Mouse (Mus musculus) stomach, embryonic 15.5 days (tissue): ENCODE data around the gene Ugt1a7c. TPM values are rescaled to one million over a fixed set of nuclear protein-coding genes. Genes with fewer than 3 reads are reported as not detected.

Source experiments
- polyA plus RNA-seq: library from polyadenylated mRNA; unstranded; fragments of >200 nt; fragmentation: Nextera tagmentation; extraction: Ambion mirVana; gene quantifications from 2 replicates; pipeline ENCODE4 v1.2.1, GENCODE M21; 2015

Gene Ugt1a7c
- polyA plus RNA-seq, 1 experiment from 2014 or later = 12.5 TPM

Other genes starting within 250 kb of the Ugt1a7c start
- 25.5 and 26.1 TPM in 2 replicates for gene Dgkd, start 241.8 kb upstream of the Ugt1a7c start, polyA plus RNA-seq
- gene Usp40, start 86.5 kb upstream of the Ugt1a7c start, polyA plus RNA-seq = 29.2 and 33.5 TPM in 2 replicates
- gene Ugt1a10, start 39.7 kb upstream of the Ugt1a7c start, polyA plus RNA-seq = 0.28 TPM in 1 of 2 replicates, not detected in the other
- 1.7 and 1.8 TPM in 2 replicates for gene Ugt1a9, start 24.3 kb upstream of the Ugt1a7c start, polyA plus RNA-seq
- not detected in 2 replicates for gene Ugt1a8, start 7.2 kb upstream of the Ugt1a7c start, polyA plus RNA-seq
- gene Ugt1a6b, start 8.2 kb downstream of the Ugt1a7c start, polyA plus RNA-seq = 2.6 and 3.9 TPM in 2 replicates
- gene Ugt1a6a, start 39.7 kb downstream of the Ugt1a7c start, polyA plus RNA-seq = 29.2 and 29.4 TPM in 2 replicates
- not detected in 2 replicates for gene Ugt1a5, start 71.0 kb downstream of the Ugt1a7c start, polyA plus RNA-seq
- 0.23 and 0.50 TPM in 2 replicates for gene Ugt1a2, start 105.5 kb downstream of the Ugt1a7c start, polyA plus RNA-seq
- 8.4 and 10.1 TPM in 2 replicates for gene Dnajb3, start 110.7 kb downstream of the Ugt1a7c start, polyA plus RNA-seq
- 5.3 and 7.1 TPM in 2 replicates for gene Ugt1a1, start 116.9 kb downstream of the Ugt1a7c start, polyA plus RNA-seq
- gene Mroh2a, start 131.9 kb downstream of the Ugt1a7c start, polyA plus RNA-seq = 0.94 and 1.2 TPM in 2 replicates
- gene Hjurp, start 182.6 kb downstream of the Ugt1a7c start, polyA plus RNA-seq = 162 and 176 TPM in 2 replicates
- not detected in 2 replicates for gene Trpm8, start 182.6 kb downstream of the Ugt1a7c start, polyA plus RNA-seq